Mouse (Mus musculus) common myeloid progenitor, adult 5-6 weeks (primary cell): ENCODE measurements at regions not wholly inside any gene's neighbourhood (a gene's known extent, or its start where the extent isn't known, plus 50 kb on each side); places are given as distances from the start of the nearest gene placed in this dataset.

ENCODE experiments used
- ATAC-seq: replicated peaks from 2 replicates; pipeline ENCODE4 v1.8.0; 2016; ENCODE audit warnings: low read depth, mild to moderate bottlenecking, moderate TSS enrichment, inconsistent platforms; ENCODE audit not compliant: poor library complexity, severe bottlenecking

DNA sequence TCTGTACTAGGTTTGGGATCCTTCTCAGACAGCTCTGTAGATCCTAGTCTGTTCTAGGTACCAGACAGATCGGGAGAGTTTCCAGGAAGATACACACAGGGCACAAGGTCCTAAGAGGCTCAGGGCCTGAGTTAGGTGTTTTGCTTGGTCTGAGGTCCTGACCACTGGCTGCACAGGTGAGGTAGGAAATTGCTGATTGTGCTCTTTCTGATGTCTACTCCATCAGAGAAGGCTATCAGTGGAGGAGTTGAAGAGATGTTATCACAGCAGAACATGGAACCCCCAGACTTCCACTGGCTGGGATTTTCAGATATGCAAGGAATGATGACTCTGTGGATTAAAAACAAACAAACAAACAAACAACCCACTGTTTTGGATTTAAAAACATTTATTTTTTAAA lies 61.1 kb downstream of the Rrm2 start:
- no peak for ATAC-seq

DNA sequence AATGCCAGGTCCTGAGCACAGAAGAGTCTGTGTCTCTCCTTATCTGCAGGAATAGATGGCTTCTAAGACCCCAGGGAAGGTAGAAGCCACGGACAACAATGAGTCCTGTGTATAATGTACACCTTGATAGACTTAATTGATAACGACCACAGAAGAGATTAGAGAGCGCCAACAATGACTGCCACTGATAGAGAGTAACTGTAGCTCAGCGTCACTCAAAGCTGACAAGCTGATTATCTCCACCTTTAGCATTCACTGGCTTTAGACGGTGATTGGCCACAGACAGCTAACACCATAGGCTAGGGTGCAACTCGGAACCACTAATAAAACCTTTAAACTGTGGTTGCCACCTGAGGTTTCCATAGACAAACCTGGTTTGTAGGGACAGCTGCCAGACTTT lies 57.9 kb upstream of the Mboat2 start:
- no peak for ATAC-seq

DNA sequence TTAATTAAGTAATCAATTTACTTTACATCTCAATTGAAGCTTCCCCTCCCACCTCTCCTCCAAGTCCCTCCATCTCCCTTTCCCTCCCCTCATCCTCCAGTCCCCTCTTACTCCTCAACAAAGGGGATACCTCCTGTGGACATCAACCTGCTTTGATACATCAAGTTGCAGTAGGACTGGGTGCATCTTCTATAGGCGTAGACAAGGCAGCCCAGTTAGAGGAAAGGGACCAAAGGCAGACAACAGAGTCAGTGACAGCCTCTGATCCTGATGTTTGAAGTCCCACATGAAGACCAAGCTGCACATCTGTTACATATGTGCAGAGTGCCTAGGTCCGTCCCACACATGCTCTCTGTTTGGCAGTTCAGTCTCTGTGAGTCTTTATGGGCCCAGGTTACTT lies 52.9 kb upstream of the Mboat2 start:
- ATAC-seq: no peak

DNA sequence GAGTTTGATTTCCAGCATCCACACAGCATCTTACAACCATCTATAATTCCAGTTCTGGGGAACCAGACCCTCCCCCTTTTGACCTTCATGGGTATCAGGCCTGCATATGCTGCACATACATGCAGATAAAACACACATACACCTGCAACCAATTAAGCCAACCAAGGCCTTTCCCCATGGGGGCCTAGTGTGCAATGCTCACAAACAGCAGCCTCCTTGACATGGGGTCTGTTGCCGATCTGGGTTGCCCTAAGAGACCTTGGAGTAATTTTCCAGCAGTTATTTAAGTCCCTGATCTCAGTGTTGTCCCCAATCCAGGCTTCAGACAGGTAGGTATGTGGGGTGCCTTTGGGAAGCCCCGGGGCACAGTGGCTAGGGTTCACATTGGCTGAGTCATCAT lies 51.8 kb upstream of the Mboat2 start:
- no peak for ATAC-seq

DNA sequence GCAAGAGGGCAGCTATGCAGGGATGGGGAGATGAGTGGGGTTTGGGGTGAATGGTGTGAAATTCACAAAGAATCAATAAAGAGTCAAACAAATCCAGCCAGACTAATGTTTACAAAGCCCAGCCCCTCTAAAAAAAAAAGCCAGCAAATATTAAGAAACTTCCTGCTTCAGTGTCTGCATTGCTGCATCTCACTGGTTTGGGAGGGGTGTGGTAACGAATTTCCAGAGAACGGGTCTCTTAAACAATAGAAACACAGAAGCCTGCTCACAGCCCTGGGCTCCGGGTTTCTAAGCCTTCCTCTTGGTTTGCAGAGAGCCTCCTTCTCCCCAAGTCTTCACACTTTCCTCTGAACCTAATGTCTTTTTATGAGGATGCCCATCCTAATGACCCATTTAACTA lies 50.1 kb upstream of the Mboat2 start:
- ATAC-seq: peak; percentile 52
